Mouse (Mus musculus) stomach, embryonic 14.5 days (tissue): ENCODE data around the gene Ank2. TPM values are rescaled to one million over a fixed set of nuclear protein-coding genes. Genes with fewer than 3 reads are reported as not detected.

ENCODE experiments used
- ATAC-seq: fragments of 200-750 bp; cut with Nextera tagmentation; 2 replicates; pipeline ENCODE4 v1.8.0; 2017; ENCODE audit warnings: low read depth, moderate TSS enrichment; ENCODE audit not compliant: insufficient number of reproducible peaks, insufficient read depth, low FRiP score
- H3K27ac ChIP-seq: fragments of 300-500 bp; sonication (generic); 2 replicates; pipeline ENCODE4 v1.5.1; 2014; ENCODE audit warnings: mild to moderate bottlenecking, low read length, moderate library complexity, mixed read lengths
- H3K27me3 ChIP-seq: fragments of 300-500 bp; sonication (generic); 2 replicates; pipeline ENCODE4 v1.6.1; 2014; ENCODE audit warnings: low read length, control low read depth, mixed read lengths; ENCODE audit not compliant: control insufficient read depth, insufficient read depth
- H3K36me3 ChIP-seq: fragments of 300-500 bp; sonication (generic); 2 replicates; pipeline ENCODE4 v1.6.1; 2014; ENCODE audit warnings: mild to moderate bottlenecking, control low read depth, low read length, moderate library complexity, mixed read lengths; ENCODE audit not compliant: control insufficient read depth, insufficient read depth
- H3K4me1 ChIP-seq: fragments of 300-500 bp; sonication (generic); 2 replicates; pipeline ENCODE4 v1.6.1; 2014; ENCODE audit warnings: low read length, control low read depth, mixed read lengths; ENCODE audit not compliant: control insufficient read depth, insufficient read depth
- H3K4me2 ChIP-seq: fragments of 300-500 bp; sonication (generic); replicated peaks from 2 replicates; pipeline ENCODE4 v1.6.1; 2014; ENCODE audit warnings: low read depth, low read length, control low read depth
- H3K4me3 ChIP-seq: fragments of 300-500 bp; sonication (generic); 2 replicates; pipeline ENCODE4 v1.5.1; 2014; ENCODE audit warnings: low read depth, low read length, control low read depth
- H3K9ac ChIP-seq: fragments of 300-500 bp; sonication (generic); replicated peaks from 2 replicates; pipeline ENCODE4 v1.6.1; 2014; ENCODE audit warnings: low read depth, mild to moderate bottlenecking, control low read depth, low read length, moderate library complexity, mixed read lengths
- H3K9me3 ChIP-seq: fragments of 300-500 bp; sonication (generic); 2 replicates; pipeline ENCODE4 v1.6.1; 2016; ENCODE audit warnings: low read depth, low read length, control low read depth; ENCODE audit not compliant: control insufficient read depth
- WGBS: fragments of 180-500 bp; shearing (Covaris S2); extraction: QIAGEN DNeasy Blood & Tissue Kit; methylation state at CpG from one replicate; pipeline ENCODE4 v1.1.7; 2014; 5-methylcytosine and 5-hydroxymethylcytosine counted together
- polyA plus RNA-seq: library from polyadenylated mRNA; unstranded; fragments of >200 nt; fragmentation: Nextera tagmentation; extraction: Ambion mirVana; gene quantifications from 2 replicates; pipeline ENCODE4 v1.2.1, GENCODE M21; 2014

Gene Ank2
- polyA plus RNA-seq: 50.0 and 52.4 TPM in 2 replicates

DNA sequence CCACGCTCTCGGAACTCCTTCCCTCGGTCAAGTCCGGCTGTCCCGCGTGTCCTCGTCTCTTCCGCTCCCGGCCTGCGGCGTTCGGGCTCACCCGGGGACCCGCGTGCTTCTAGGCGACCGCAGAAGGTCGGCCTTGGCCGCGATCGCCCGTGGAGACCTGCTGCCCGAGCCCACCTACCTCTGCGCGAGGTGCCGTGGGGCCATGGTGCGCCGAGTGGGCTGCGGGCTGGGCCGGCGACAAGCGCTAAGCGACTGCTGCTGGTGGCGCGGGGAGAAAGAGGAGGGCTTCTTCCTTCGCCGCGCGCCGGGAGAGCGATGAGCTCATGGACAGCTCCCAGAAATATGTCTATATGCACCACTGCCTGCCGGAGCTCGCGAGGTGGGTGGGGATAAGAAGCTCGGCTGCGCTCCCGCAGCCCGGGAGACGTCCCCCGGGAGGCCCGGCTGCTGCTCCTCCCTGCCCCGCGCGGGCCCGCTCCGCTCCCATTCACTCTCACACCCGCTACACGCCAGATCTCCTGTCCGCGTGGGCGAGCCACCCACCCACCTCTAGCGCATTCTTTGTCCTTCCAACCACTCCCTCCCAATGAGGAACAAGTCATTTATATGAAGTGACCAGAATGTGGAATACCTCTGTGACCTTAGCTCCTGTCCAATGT, at the start of gene Ank2:
TSS of gene Ank2 (minus strand) at position 609 of the 659 bp plus-strand sequence.
- ATAC-seq: peak; percentile 81; the same call in 1 of the 2 replicates
- WGBS: under 1% methylated on average over 62 of the region's 62 CpGs
- H3K9ac ChIP-seq: peak within 1 kb of the TSS; percentile 33

DNA sequence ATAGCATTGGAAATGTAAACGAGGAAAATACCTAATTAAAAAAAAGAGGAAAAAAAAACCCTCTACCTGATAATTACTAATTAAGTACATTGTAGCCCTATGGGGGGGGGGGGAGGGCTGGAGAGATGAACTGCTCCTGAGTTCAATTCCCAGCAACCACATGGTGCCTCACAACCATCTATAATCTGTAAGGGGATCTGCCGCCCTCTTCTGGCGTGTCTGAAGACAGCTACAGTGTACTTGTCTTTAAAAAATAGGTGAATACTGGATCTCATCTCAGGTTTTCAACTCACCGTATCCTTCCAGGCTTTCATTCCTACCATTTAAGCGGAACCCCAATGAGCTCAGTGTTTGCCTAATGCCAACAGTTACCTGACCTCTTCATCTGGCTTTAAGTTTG, 48.7 kb upstream of the Ank2 start:
- Histone ChIP-seq H3K4me1 (no peaks in the 10 kb centered on the region), H3K36me3 (peaks cover 25% of the 10 kb centered on the region; the same call in 1 of the 2 replicates), H3K4me3 (no peak overlapping the region), H3K27ac (no peak overlapping the region), H3K4me2 (no peak overlapping the region), H3K9ac (no peak overlapping the region), H3K9me3 (no peaks in the 10 kb centered on the region), H3K27me3 (no peaks in the 10 kb centered on the region)
- 45% methylated on average over 5 of the region's 5 CpGs for WGBS
- ATAC-seq: no peak

More for the DNA sequence above, at the start of gene Ank2:
- H3K9me3 ChIP-seq: no peaks in the 10 kb centered on the region
- no peaks in the 10 kb centered on the region for H3K36me3 ChIP-seq
- peak within 1 kb of the TSS; percentile 59 for H3K4me3 ChIP-seq
- peaks cover 8% of the 10 kb centered on the region; the same call in 1 of the 2 replicates for H3K4me1 ChIP-seq
- peak within 1 kb of the TSS; percentile 100 for H3K4me2 ChIP-seq
- no peak within 1 kb of the TSS for H3K27ac ChIP-seq
- H3K27me3 ChIP-seq: peaks cover 12% of the 10 kb centered on the region; the same call in 1 of the 2 replicates

- Histone ChIP-seq H3K27ac (no peak overlapping the region), H3K4me2 (no peak overlapping the region), H3K27me3 (no peaks in the 10 kb centered on the region), H3K9ac (no peak overlapping the region), H3K9me3 (no peaks in the 10 kb centered on the region), H3K4me3 (no peak overlapping the region), H3K4me1 (no peaks in the 10 kb centered on the region), H3K36me3 (peaks cover 26% of the 10 kb centered on the region; the same call in 1 of the 2 replicates)
- WGBS: 28% methylated on average over 5 of the region's 5 CpGs
- ATAC-seq: no peak
These were observed 45.5 kb upstream of the Ank2 start for GRCm38 (mm10) chr3:127544610-127545121.

- whole genome bisulfite sequencing: 83% methylated on average over 4 of the region's 4 CpGs
- no peak for ATAC-seq
- no peak overlapping the region for H3K9ac ChIP-seq
- no peak overlapping the region for H3K4me3 ChIP-seq
- no peaks in the 10 kb centered on the region for H3K4me1 ChIP-seq
- peaks cover 26% of the 10 kb centered on the region; the same call in 1 of the 2 replicates for H3K36me3 ChIP-seq
- no peaks in the 10 kb centered on the region for H3K9me3 ChIP-seq
- no peak overlapping the region for H3K27ac ChIP-seq
- no peaks in the 10 kb centered on the region for H3K27me3 ChIP-seq
- no peak overlapping the region for H3K4me2 ChIP-seq
These were observed 44.8 kb upstream of the Ank2 start for GRCm38 (mm10) chr3:127543976-127544375.

GRCm38 (mm10) chr3:127539193-127539592, 40.0 kb upstream of the Ank2 start:
- Histone ChIP-seq H3K4me1 (no peaks in the 10 kb centered on the region), H3K27me3 (no peaks in the 10 kb centered on the region), H3K4me3 (no peak overlapping the region), H3K27ac (no peak overlapping the region), H3K4me2 (no peak overlapping the region), H3K9me3 (no peaks in the 10 kb centered on the region), H3K9ac (no peak overlapping the region), H3K36me3 (peaks cover 24% of the 10 kb centered on the region; the same call in 1 of the 2 replicates)
- 72% methylated on average over 6 of the region's 6 CpGs for WGBS
- ATAC-seq: no peak

DNA sequence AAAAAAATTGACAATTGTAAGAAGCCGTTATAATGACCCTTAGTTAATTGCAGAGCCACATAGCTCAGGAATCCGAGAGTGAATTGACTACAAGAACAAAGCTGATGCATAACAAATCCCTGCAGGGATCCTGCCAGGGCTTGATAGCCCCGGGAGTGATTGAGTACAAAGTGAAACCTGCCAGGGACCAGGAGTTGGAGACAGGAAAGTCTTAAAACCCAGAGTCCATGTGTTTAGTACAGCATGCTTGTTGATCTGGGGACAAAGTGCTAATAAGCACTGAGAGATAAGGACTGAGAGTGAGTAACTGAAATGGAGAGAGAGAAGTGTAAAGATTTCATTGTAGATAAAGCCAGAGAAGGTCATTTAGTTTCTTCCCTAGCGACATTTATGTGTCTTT, 31.1 kb upstream of the Ank2 start:
- H3K9me3 ChIP-seq: no peaks in the 10 kb centered on the region
- ATAC-seq: no peak
- no peak overlapping the region for H3K27ac ChIP-seq
- H3K4me2 ChIP-seq: no peak overlapping the region
- H3K4me3 ChIP-seq: no peak overlapping the region
- no peak overlapping the region for H3K9ac ChIP-seq
- H3K4me1 ChIP-seq: no peaks in the 10 kb centered on the region
- 17% methylated on average over 4 of the region's 4 CpGs for WGBS
- no peaks in the 10 kb centered on the region for H3K27me3 ChIP-seq
- H3K36me3 ChIP-seq: no peaks in the 10 kb centered on the region

DNA sequence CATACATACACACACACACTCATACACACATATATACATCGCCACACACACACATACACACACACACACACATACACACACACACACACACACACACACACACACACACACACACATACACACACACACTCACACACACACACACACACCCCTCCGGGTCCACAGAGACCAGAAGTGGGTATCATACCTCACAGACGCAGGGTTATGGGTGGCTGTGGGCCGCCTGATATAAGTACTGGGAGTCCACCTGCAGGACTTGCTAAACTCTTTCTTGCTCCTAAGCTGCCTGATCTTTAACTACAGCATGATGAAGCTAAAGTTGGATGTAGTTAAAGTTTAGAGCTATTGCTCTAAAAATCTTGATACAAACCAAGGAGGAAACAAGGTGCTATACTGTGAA, 30.7 kb upstream of the Ank2 start:
- no peaks in the 10 kb centered on the region for H3K36me3 ChIP-seq
- no peak overlapping the region for H3K27ac ChIP-seq
- no peak overlapping the region for H3K4me3 ChIP-seq
- no peaks in the 10 kb centered on the region for H3K9me3 ChIP-seq
- H3K9ac ChIP-seq: no peak overlapping the region
- WGBS: 87% methylated on average over 4 of the region's 4 CpGs
- H3K4me1 ChIP-seq: no peaks in the 10 kb centered on the region
- no peak for ATAC-seq
- no peak overlapping the region for H3K4me2 ChIP-seq
- H3K27me3 ChIP-seq: no peaks in the 10 kb centered on the region

- 60% methylated on average over 3 of the region's 3 CpGs for WGBS
These were observed 30.1 kb upstream of the Ank2 start for GRCm38 (mm10) chr3:127529210-127529609.

More at GRCm38 (mm10) chr3:127529210-127529609, 30.1 kb upstream of the Ank2 start:
- Histone ChIP-seq H3K9ac (no peak overlapping the region), H3K9me3 (no peaks in the 10 kb centered on the region), H3K36me3 (no peaks in the 10 kb centered on the region), H3K27ac (no peak overlapping the region), H3K27me3 (no peaks in the 10 kb centered on the region), H3K4me2 (no peak overlapping the region), H3K4me1 (no peaks in the 10 kb centered on the region), H3K4me3 (no peak overlapping the region)
- no peak for ATAC-seq
